Mouse (Mus musculus) hindbrain, embryonic 16.5 days (tissue): ENCODE data around the gene Srsf5. TPM values are rescaled to one million over a fixed set of nuclear protein-coding genes. Genes with fewer than 3 reads are reported as not detected.

Source experiments
- ATAC-seq: fragments of 200-750 bp; cut with Nextera tagmentation; 2 replicates; pipeline ENCODE4 v1.8.0; 2017; ENCODE audit warnings: moderate TSS enrichment, moderate library complexity
- H3K27ac ChIP-seq: fragments of 300-500 bp; sonication (generic); 2 replicates; pipeline ENCODE4 v1.5.1; 2014; ENCODE audit warnings: low read depth, mild to moderate bottlenecking, control low read depth, low read length, moderate library complexity
- H3K27me3 ChIP-seq: fragments of 300-500 bp; sonication (generic); replicated peaks from 2 replicates; pipeline ENCODE4 v1.6.1; 2014; ENCODE audit warnings: low read length; ENCODE audit not compliant: control insufficient read depth, insufficient read depth
- H3K36me3 ChIP-seq: fragments of 300-500 bp; sonication (generic); 2 replicates; pipeline ENCODE4 v1.6.1; 2014; ENCODE audit warnings: mild to moderate bottlenecking, low read length, moderate library complexity, mixed read lengths; ENCODE audit not compliant: control insufficient read depth, insufficient read depth
- H3K4me1 ChIP-seq: fragments of 300-500 bp; sonication (generic); 2 replicates; pipeline ENCODE4 v1.6.1; 2014; ENCODE audit warnings: low read depth, low read length; ENCODE audit not compliant: control insufficient read depth, insufficient read depth
- H3K4me2 ChIP-seq: fragments of 300-500 bp; sonication (generic); 2 replicates; pipeline ENCODE4 v1.6.1; 2014; ENCODE audit warnings: mild to moderate bottlenecking, low read length, control low read depth, moderate library complexity
- H3K4me3 ChIP-seq: fragments of 300-500 bp; sonication (generic); 2 replicates; pipeline ENCODE4 v1.5.1; 2014; ENCODE audit warnings: mild to moderate bottlenecking, low read length, control low read depth, moderate library complexity
- H3K9ac ChIP-seq: fragments of 300-500 bp; sonication (generic); 2 replicates; pipeline ENCODE4 v1.6.1; 2014; ENCODE audit warnings: low read depth, mild to moderate bottlenecking, control low read depth, low read length, moderate library complexity
- H3K9me3 ChIP-seq: fragments of 300-500 bp; sonication (generic); 2 replicates; pipeline ENCODE4 v1.6.1; 2014; ENCODE audit warnings: mild to moderate bottlenecking, low read length, moderate library complexity; ENCODE audit not compliant: control insufficient read depth
- WGBS: fragments of 180-500 bp; shearing (Covaris S2); extraction: QIAGEN DNeasy Blood & Tissue Kit; methylation state at CpG from one replicate; pipeline ENCODE4 v1.1.7; 2014; 5-methylcytosine and 5-hydroxymethylcytosine counted together
- polyA plus RNA-seq: library from polyadenylated mRNA; unstranded; fragments of >200 nt; fragmentation: Nextera tagmentation; extraction: Ambion mirVana; gene quantifications from 2 replicates; pipeline ENCODE4 v1.2.1, GENCODE M21; 2015

Gene Srsf5
- polyA plus RNA-seq, 1 experiment from 2014 or later: 381 TPM

DNA sequence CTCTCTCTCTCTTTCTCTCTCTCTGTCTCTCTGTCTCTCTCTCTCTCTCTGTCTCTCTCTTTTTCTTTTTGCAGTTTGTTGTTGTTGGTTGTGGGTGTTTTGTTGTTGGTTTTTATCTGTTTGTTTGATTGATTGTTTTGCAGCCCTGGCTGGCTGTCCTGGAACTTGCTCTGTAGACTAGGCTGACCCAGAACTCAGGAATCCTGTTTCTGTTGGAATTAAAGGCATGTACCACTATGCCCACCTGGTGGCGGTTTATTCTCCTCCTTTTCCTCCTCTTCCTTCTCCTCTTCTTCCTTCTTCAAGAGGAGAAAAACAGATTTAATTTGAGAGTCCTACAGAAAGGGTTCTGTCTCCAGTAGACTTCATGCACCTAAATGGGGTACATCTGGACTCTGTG is 17.8 kb upstream of the Srsf5 start:
- H3K9ac ChIP-seq: no peak overlapping the region

DNA sequence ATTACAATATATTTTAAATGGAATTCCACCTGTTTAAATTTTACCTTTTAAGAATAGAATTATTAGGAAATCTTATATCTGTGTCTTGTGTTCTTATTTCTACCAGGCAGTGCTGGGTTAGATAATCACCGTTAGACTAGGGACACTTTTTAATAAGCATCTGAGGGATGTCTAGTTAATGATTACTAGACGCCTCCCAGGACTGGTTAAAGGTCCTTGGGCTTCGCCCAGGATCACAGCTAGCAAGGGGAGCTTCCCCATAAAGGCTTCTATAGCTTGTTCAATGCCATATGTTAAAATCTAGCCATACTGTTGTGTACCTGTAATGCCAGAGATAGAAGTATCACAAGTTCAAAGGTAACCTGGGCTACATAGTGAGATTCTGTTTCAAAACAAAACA is 16.4 kb upstream of the Srsf5 start:
- no peak overlapping the region for H3K4me2 ChIP-seq
- no peak overlapping the region for H3K27ac ChIP-seq
- no peak overlapping the region for H3K9ac ChIP-seq
- H3K9me3 ChIP-seq: no peaks in the 10 kb centered on the region
- 81% methylated on average over 3 of the region's 3 CpGs for WGBS
- no peaks in the 10 kb centered on the region for H3K4me1 ChIP-seq
- ATAC-seq: no peak
- no peak overlapping the region for H3K4me3 ChIP-seq
- peaks cover 2% of the 10 kb centered on the region; the same call in 1 of the 2 replicates for H3K27me3 ChIP-seq
- no peaks in the 10 kb centered on the region for H3K36me3 ChIP-seq

More for the DNA sequence above, 17.8 kb upstream of the Srsf5 start:
- no peaks in the 10 kb centered on the region for H3K4me1 ChIP-seq
- no peaks in the 10 kb centered on the region for H3K36me3 ChIP-seq
- no peak for ATAC-seq
- no peak overlapping the region for H3K4me2 ChIP-seq
- H3K4me3 ChIP-seq: no peak overlapping the region
- no peaks in the 10 kb centered on the region for H3K9me3 ChIP-seq
- WGBS: 68% methylated on average over 1 of the region's 1 CpGs
- H3K27me3 ChIP-seq: peaks cover 2% of the 10 kb centered on the region; the same call in 1 of the 2 replicates
- H3K27ac ChIP-seq: no peak overlapping the region

- 92% methylated on average over 7 of the region's 7 CpGs for WGBS
- H3K9me3 ChIP-seq: no peaks in the 10 kb centered on the region
- no peak for ATAC-seq
Observed at GRCm38 (mm10) chr12:80930141-80930540, 15.2 kb upstream of the Srsf5 start.

GRCm38 (mm10) chr12:80931402-80932140 is 13.7 kb upstream of the Srsf5 start:
- no peak overlapping the region for H3K4me2 ChIP-seq
- H3K27me3 ChIP-seq: peaks cover 2% of the 10 kb centered on the region; the same call in 1 of the 2 replicates
- H3K27ac ChIP-seq: no peak overlapping the region
- H3K4me3 ChIP-seq: no peak overlapping the region
- no peaks in the 10 kb centered on the region for H3K36me3 ChIP-seq
- ATAC-seq: no peak
- H3K4me1 ChIP-seq: no peaks in the 10 kb centered on the region
- WGBS: 85% methylated on average over 3 of the region's 3 CpGs
- H3K9me3 ChIP-seq: no peaks in the 10 kb centered on the region
- no peak overlapping the region for H3K9ac ChIP-seq

More at GRCm38 (mm10) chr12:80930141-80930540, 15.2 kb upstream of the Srsf5 start:
- H3K36me3 ChIP-seq: no peaks in the 10 kb centered on the region
- no peak overlapping the region for H3K4me2 ChIP-seq
- H3K9ac ChIP-seq: no peak overlapping the region
- H3K4me3 ChIP-seq: no peak overlapping the region
- H3K27me3 ChIP-seq: peaks cover 2% of the 10 kb centered on the region; the same call in 1 of the 2 replicates
- H3K4me1 ChIP-seq: no peaks in the 10 kb centered on the region
- H3K27ac ChIP-seq: no peak overlapping the region

GRCm38 (mm10) chr12:80932865-80933264 is 12.4 kb upstream of the Srsf5 start:
- Histone ChIP-seq H3K4me2 (no peak overlapping the region), H3K4me3 (no peak overlapping the region), H3K4me1 (no peaks in the 10 kb centered on the region), H3K9ac (no peak overlapping the region), H3K36me3 (no peaks in the 10 kb centered on the region), H3K9me3 (no peaks in the 10 kb centered on the region), H3K27me3 (peaks cover 2% of the 10 kb centered on the region; the same call in 1 of the 2 replicates), H3K27ac (no peak overlapping the region)
- ATAC-seq: no peak
- WGBS: 100% methylated on average over 1 of the region's 1 CpGs

DNA sequence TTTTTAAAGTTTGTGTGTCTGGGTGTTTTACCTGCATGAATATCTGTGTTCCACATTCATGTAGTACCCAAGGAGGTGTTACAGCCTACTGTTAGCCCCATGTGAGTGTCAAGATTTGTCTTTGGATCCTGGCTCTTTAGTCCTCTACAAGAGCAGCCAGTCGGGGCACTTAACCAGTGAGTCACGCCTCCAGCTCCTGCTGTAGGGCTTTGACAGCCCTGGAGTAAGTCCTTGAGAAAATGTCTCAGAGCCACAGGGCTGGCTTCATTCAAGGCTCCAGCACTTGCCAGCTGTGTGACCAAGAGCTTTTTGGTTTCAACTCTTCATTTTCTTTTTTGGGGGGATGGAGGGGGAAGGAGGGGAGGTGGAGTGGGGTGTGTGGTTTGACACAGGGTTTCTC is 8.6 kb upstream of the Srsf5 start:
- Histone ChIP-seq H3K9me3 (no peaks in the 10 kb centered on the region), H3K27me3 (peaks cover 2% of the 10 kb centered on the region; the same call in 1 of the 2 replicates), H3K4me3 (no peak overlapping the region), H3K27ac (no peak overlapping the region), H3K36me3 (no peaks in the 10 kb centered on the region), H3K4me1 (no peaks in the 10 kb centered on the region), H3K4me2 (no peak overlapping the region), H3K9ac (no peak overlapping the region)
- no peak for ATAC-seq
- 56% methylated on average over 2 of the region's 2 CpGs for WGBS

DNA sequence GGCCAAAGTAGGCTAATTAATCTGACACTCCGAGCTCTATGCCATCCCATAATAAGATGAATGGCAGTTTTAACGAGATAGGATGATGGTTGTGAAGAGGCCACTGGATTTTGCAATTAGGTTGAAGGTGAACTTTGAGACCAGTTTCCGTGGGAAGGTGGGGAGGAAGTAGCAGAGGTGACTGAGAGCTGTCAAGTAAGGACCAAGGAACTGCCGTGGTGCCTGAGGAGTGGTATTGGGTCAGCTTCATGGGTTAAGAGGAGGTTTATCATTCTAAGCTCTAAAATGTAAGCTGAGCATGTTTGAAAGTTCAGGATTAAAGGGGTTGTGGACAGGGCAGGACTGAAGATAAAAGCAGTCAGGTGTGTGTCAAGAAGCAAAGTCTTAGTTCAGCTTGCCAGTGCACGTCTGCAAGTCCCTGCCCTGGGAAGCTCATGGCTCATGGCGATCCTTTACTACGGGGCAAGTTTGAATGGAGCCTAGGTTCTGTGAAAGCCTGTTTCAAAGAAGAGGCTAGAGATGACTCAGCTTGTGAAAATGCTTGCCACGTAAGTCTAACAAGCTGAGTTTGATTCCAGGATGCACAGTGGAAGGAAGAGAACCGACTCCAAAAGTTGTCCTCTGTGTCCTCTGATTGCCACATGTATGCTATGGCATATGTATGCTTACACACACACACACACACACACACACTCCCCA is 7.8 kb upstream of the Srsf5 start:
- H3K4me3 ChIP-seq: no peak overlapping the region
- H3K27me3 ChIP-seq: no peaks in the 10 kb centered on the region
- H3K9ac ChIP-seq: no peak overlapping the region
- H3K9me3 ChIP-seq: no peaks in the 10 kb centered on the region
- no peaks in the 10 kb centered on the region for H3K4me1 ChIP-seq
- H3K27ac ChIP-seq: no peak overlapping the region
- no peak overlapping the region for H3K4me2 ChIP-seq
- H3K36me3 ChIP-seq: no peaks in the 10 kb centered on the region
- 83% methylated on average over 9 of the region's 9 CpGs for WGBS
- no peak for ATAC-seq

DNA sequence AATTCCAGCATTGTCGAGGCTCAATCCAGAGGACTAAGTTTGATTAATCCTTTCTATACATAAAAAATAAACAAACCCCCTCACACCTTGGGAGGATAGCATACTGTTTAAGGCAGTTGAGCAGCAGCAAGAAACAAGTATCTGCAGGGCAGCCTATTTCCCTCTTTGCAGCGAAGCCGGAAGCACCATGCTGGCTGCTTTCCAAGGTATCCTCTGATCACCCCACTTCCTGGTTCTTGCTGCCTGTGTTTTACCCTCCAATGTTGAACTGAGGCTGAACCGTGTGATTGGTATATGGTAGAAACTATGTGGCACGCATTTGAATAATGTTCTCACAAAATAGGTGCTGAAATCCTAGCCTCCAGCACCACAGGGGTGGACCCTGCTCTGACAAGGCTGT is 6.7 kb upstream of the Srsf5 start:
- Histone ChIP-seq H3K4me3 (no peak overlapping the region), H3K4me2 (no peak overlapping the region), H3K9ac (no peak overlapping the region), H3K9me3 (no peaks in the 10 kb centered on the region), H3K27ac (no peak overlapping the region), H3K4me1 (no peaks in the 10 kb centered on the region), H3K36me3 (no peaks in the 10 kb centered on the region), H3K27me3 (no peaks in the 10 kb centered on the region)
- WGBS: 70% methylated on average over 5 of the region's 5 CpGs
- ATAC-seq: no peak

DNA sequence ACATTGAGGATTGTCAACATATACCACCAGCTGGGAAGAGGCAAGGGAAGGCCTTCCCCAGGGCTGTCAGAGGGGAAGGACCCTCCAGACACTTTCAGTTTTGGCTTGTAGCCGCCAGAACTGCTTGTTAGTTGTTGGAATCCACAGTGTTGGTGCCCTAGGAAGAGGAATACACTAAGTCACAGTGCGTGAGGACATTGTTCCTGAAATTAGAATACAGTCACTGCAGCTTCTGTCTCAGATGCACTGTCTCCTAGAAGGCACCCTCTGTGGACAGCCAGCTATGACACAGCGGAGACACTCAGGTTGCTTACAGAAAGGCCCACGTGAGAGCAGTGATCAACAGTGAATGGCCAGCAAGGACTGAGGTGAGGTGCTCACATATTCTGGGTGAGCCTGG is 6.1 kb upstream of the Srsf5 start:
- H3K9me3 ChIP-seq: no peaks in the 10 kb centered on the region
- 80% methylated on average over 4 of the region's 4 CpGs for WGBS
- no peak overlapping the region for H3K4me2 ChIP-seq
- H3K4me3 ChIP-seq: no peak overlapping the region
- no peaks in the 10 kb centered on the region for H3K27me3 ChIP-seq
- H3K36me3 ChIP-seq: no peaks in the 10 kb centered on the region
- H3K4me1 ChIP-seq: no peaks in the 10 kb centered on the region
- ATAC-seq: no peak
- H3K9ac ChIP-seq: no peak overlapping the region
- H3K27ac ChIP-seq: no peak overlapping the region
